Mouse (Mus musculus) midbrain, postnatal 0 days (tissue): ENCODE data around the gene Vwa2. TPM values are rescaled to one million over a fixed set of nuclear protein-coding genes. Genes with fewer than 3 reads are reported as not detected.

Experiments
- ATAC-seq: fragments of 200-750 bp; cut with Nextera tagmentation; 2 replicates; pipeline ENCODE4 v1.8.0; 2017; ENCODE audit warnings: moderate number of reproducible peaks, mild to moderate bottlenecking, moderate TSS enrichment, moderate library complexity; ENCODE audit not compliant: low FRiP score
- DNase-seq: peaks from one replicate; pipeline ENCODE4 v3.0.0-alpha.2; 2015; ENCODE audit warnings: low spot score
- H3K27ac ChIP-seq: fragments of 300-500 bp; sonication (generic); 2 replicates; pipeline ENCODE4 v1.5.1; 2014; ENCODE audit warnings: low read depth, mild to moderate bottlenecking, low read length, mixed read lengths
- H3K27me3 ChIP-seq: fragments of 300-500 bp; sonication (generic); 2 replicates; pipeline ENCODE4 v1.6.1; 2014; ENCODE audit warnings: low read length, control low read depth, mixed read lengths; ENCODE audit not compliant: insufficient read depth
- H3K36me3 ChIP-seq: fragments of 300-500 bp; sonication (generic); 2 replicates; pipeline ENCODE4 v1.6.1; 2014; ENCODE audit warnings: low read length, control low read depth, mixed read lengths; ENCODE audit not compliant: insufficient read depth
- H3K4me1 ChIP-seq: fragments of 300-500 bp; sonication (generic); 2 replicates; pipeline ENCODE4 v1.6.1; 2014; ENCODE audit warnings: mild to moderate bottlenecking, control low read depth, antibody characterized with exemption, low read length, mixed read lengths; ENCODE audit not compliant: insufficient read depth
- H3K4me2 ChIP-seq: fragments of 300-500 bp; sonication (generic); 2 replicates; pipeline ENCODE4 v1.6.1; 2014; ENCODE audit warnings: low read depth, mild to moderate bottlenecking, low read length, mixed read lengths; ENCODE audit not compliant: poor library complexity, severe bottlenecking
- H3K4me3 ChIP-seq: fragments of 300-500 bp; sonication (generic); 2 replicates; pipeline ENCODE4 v1.5.1; 2014; ENCODE audit warnings: low read depth, mild to moderate bottlenecking, low read length, moderate library complexity
- H3K9ac ChIP-seq: fragments of 300-500 bp; sonication (generic); replicated peaks from 2 replicates; pipeline ENCODE4 v1.6.1; 2014; ENCODE audit warnings: mild to moderate bottlenecking, low read length, moderate library complexity, mixed read lengths; ENCODE audit not compliant: poor library complexity, severe bottlenecking
- H3K9me3 ChIP-seq: fragments of 300-500 bp; sonication (generic); 2 replicates; pipeline ENCODE4 v1.6.1; 2016; ENCODE audit warnings: low read length, control low read depth
- CTCF ChIP-seq: IDR thresholded peaks from 2 replicates; pipeline ENCODE4 v1.5.1; 2016; ENCODE audit warnings: antibody characterized with exemption, mild to moderate bottlenecking
- WGBS: fragments of 180-500 bp; shearing (Covaris S2); extraction: QIAGEN DNeasy Blood & Tissue Kit; methylation state at CpG from one replicate; pipeline ENCODE4 v1.1.7; 2014; 5-methylcytosine and 5-hydroxymethylcytosine counted together
- polyA plus RNA-seq: library from polyadenylated mRNA; unstranded; fragments of >200 nt; fragmentation: Nextera tagmentation; extraction: Ambion mirVana; gene quantifications from 2 replicates; pipeline ENCODE4 v1.2.1, GENCODE M21; 2015
- total RNA-seq: library from RNA; depleted of rRNA; stranded (reverse); fragments of >200 nt; gene quantifications from 2 replicates; pipeline ENCODE4 v1.2.3, GENCODE M21; 2014

Vwa2 gene
- total and polyA plus RNA-seq, 2 experiments from 2014 or later = 0.68 to 0.77 TPM

GRCm38 (mm10) chr19:56953856-56954255 lies 79.8 kb downstream of the Vwa2 start:
- Histone ChIP-seq H3K27ac (no peak overlapping the region), H3K36me3 (no peaks in the 10 kb centered on the region), H3K4me3 (no peak overlapping the region), H3K4me1 (0 out of 2 replicates have a peak, but pooled peaks cover 3% of the 10 kb centered on the region), H3K9me3 (no peaks in the 10 kb centered on the region), H3K4me2 (no peak overlapping the region), H3K9ac (no peak overlapping the region), H3K27me3 (no peaks in the 10 kb centered on the region)
- no peak for TF ChIP-seq CTCF
- DNase-seq = no peak
- no peak for ATAC-seq
- WGBS = 87% methylated on average over 4 of the region's 4 CpGs

GRCm38 (mm10) chr19:56954857-56955256 lies 80.8 kb downstream of the Vwa2 start:
- no peak overlapping the region for H3K4me3 ChIP-seq
- 0 out of 2 replicates have a peak, but pooled peaks cover 3% of the 10 kb centered on the region for H3K4me1 ChIP-seq
- no peaks in the 10 kb centered on the region for H3K36me3 ChIP-seq
- no peak overlapping the region for H3K27ac ChIP-seq
- no peak overlapping the region for H3K4me2 ChIP-seq
- no peaks in the 10 kb centered on the region for H3K27me3 ChIP-seq
- no peak overlapping the region for H3K9ac ChIP-seq
- no peak for ATAC-seq
- 90% methylated on average over 13 of the region's 13 CpGs for WGBS
- no peak for TF ChIP-seq CTCF
- DNase-seq = no peak
- no peaks in the 10 kb centered on the region for H3K9me3 ChIP-seq

- Histone ChIP-seq H3K27ac (0 out of 2 replicates have a peak overlapping the region, but pooled peaks have one; percentile 14), H3K36me3 (no peaks in the 10 kb centered on the region), H3K27me3 (no peaks in the 10 kb centered on the region), H3K4me2 (no peak overlapping the region), H3K9me3 (no peaks in the 10 kb centered on the region), H3K4me1 (0 out of 2 replicates have a peak, but pooled peaks cover 3% of the 10 kb centered on the region), H3K9ac (no peak overlapping the region), H3K4me3 (no peak overlapping the region)
- peak; percentile 56 for DNase-seq
- 77% methylated on average over 20 of the region's 20 CpGs for WGBS
- TF ChIP-seq CTCF = no peak
- ATAC-seq = peak; percentile 52; the same call in 1 of the 2 replicates
Observed at GRCm38 (mm10) chr19:56955568-56956513, 81.8 kb downstream of the Vwa2 start.

- Histone ChIP-seq H3K36me3 (no peaks in the 10 kb centered on the region), H3K9me3 (no peaks in the 10 kb centered on the region), H3K27ac (no peak overlapping the region), H3K9ac (no peak overlapping the region), H3K4me3 (no peak overlapping the region), H3K27me3 (no peaks in the 10 kb centered on the region), H3K4me2 (no peak overlapping the region), H3K4me1 (0 out of 2 replicates have a peak, but pooled peaks cover 3% of the 10 kb centered on the region)
- no peak for DNase-seq
- no peak for ATAC-seq
- WGBS = 76% methylated on average over 4 of the region's 4 CpGs
- no peak for TF ChIP-seq CTCF
Observed at GRCm38 (mm10) chr19:56958011-56958410, 84.0 kb downstream of the Vwa2 start.

GRCm38 (mm10) chr19:56958582-56959021 lies 84.6 kb downstream of the Vwa2 start:
- ATAC-seq = no peak

GRCm38 (mm10) chr19:56959057-56959456 lies 85.0 kb downstream of the Vwa2 start:
- 82% methylated on average over 2 of the region's 2 CpGs for WGBS
- H3K4me1 ChIP-seq = 0 out of 2 replicates have a peak, but pooled peaks cover 3% of the 10 kb centered on the region

More at GRCm38 (mm10) chr19:56958582-56959021, 84.6 kb downstream of the Vwa2 start:
- no peak for TF ChIP-seq CTCF
- 0 out of 2 replicates have a peak, but pooled peaks cover 3% of the 10 kb centered on the region for H3K4me1 ChIP-seq
- no peak overlapping the region for H3K4me2 ChIP-seq
- no peak for DNase-seq
- no peak overlapping the region for H3K27ac ChIP-seq
- H3K27me3 ChIP-seq = no peaks in the 10 kb centered on the region
- WGBS = 66% methylated on average over 6 of the region's 6 CpGs
- H3K4me3 ChIP-seq = no peak overlapping the region
- no peaks in the 10 kb centered on the region for H3K9me3 ChIP-seq
- no peaks in the 10 kb centered on the region for H3K36me3 ChIP-seq
- H3K9ac ChIP-seq = no peak overlapping the region

More at GRCm38 (mm10) chr19:56959057-56959456, 85.0 kb downstream of the Vwa2 start:
- DNase-seq (no peak), ATAC-seq (no peak)
- Histone ChIP-seq H3K36me3 (no peaks in the 10 kb centered on the region), H3K27ac (no peak overlapping the region), H3K9ac (no peak overlapping the region), H3K4me3 (no peak overlapping the region), H3K4me2 (no peak overlapping the region), H3K27me3 (no peaks in the 10 kb centered on the region), H3K9me3 (no peaks in the 10 kb centered on the region)
- TF ChIP-seq CTCF = no peak
